Mouse (Mus musculus) brown adipose tissue, adult 24 weeks (tissue): ENCODE data around the gene Abca12. TPM values are rescaled to one million over a fixed set of nuclear protein-coding genes. Genes with fewer than 3 reads are reported as not detected.

ENCODE experiments used
- H3K27ac ChIP-seq: fragments of 200-500 bp; replicated peaks from 2 replicates; pipeline ENCODE4 v1.5.1; 2012; ENCODE audit warnings: low read depth, mild to moderate bottlenecking, low read length
- H3K4me1 ChIP-seq: fragments of 200-500 bp; 2 replicates; pipeline ENCODE4 v1.6.1; 2012; ENCODE audit warnings: low read length, mixed read lengths; ENCODE audit not compliant: control insufficient read depth, insufficient read depth, insufficient read length
- H3K4me3 ChIP-seq: fragments of 200-500 bp; 2 replicates; pipeline ENCODE4 v1.5.1; 2012; ENCODE audit warnings: low read depth, mild to moderate bottlenecking, low read length, moderate library complexity; ENCODE audit not compliant: insufficient read depth
- polyA plus RNA-seq: library from polyadenylated mRNA; stranded (reverse); fragments of >200 nt; gene quantifications from 2 replicates; pipeline ENCODE4 v1.2.4, GENCODE M21; 2012; ENCODE audit not compliant: missing spikeins, insufficient read depth, insufficient read length

Gene Abca12
- polyA plus RNA-seq, 1 experiment: not detected

DNA sequence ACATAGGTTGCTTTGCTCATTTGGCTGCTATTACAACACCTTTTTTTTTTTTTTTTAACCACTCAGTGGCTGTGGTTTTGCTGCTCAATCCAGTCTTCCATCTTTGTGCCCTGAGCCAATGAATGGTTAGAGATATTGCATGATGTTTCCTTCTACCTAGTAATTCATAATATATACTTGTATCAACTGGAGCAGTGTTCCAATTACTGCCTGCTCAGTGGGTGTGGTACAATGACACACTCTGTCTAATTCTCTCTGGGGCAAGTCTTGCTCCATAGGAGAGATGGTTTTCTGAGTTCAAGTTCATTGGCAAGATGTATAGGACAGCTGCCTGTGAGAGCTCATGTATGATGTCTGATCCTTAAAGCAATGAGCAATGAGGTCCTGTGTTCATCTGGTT is 44.4 kb downstream of the Abca12 start:
- Histone ChIP-seq H3K27ac (no peak overlapping the region), H3K4me3 (no peak overlapping the region), H3K4me1 (no peaks in the 10 kb centered on the region)

DNA sequence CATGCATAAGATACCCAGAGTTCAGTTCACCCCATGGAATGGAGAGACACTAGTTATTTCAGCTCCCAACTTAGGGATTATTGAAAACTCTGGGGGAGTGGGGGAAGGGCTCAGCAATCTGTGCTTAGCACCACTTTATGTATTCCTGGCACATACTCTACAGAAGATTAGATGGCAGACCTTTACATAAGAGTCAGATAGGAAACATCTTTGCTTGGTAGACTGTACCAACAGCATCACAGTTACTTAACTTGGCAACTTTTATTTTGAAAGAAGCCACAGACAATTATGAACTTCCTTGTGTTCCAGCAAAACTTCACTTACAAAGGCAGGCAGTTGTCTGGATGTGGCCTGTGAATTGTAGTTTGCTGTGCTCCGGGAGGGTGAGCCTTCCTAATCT is 46.9 kb downstream of the Abca12 start:
- no peaks in the 10 kb centered on the region for H3K4me1 ChIP-seq
- no peak overlapping the region for H3K4me3 ChIP-seq
- no peak overlapping the region for H3K27ac ChIP-seq

DNA sequence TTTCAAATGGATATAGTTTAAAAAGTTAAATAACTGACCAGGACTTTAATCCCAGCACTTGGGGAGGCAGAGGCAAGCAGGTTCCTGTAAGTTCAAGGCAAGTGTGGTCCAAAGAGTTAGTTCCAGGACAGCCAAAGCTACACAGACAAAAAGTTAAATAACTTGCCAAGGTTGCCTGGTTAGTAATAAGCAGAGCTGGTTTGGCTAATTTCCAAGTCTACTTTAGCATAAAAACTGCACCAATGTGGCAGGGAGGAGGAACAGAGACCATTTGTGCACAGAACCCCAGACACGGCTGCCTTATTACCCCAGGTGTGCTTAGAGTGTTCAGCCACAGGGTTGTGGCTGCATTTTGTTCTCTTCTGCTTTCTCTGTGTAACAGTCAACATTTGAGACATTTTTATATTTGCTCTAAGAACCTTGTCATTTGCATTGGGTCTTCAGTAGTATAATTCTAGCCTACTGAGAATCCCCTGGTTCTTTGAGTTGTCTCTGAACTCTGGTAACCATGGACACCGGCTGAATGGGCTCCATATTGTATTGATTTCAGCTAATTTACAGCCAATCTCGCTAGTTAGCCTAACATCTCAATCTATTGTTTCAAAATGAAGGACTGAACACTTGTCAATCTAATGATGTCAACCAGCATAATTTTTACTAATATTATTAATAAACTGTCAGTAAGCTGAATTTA is 71.7 kb downstream of the Abca12 start:
- no peak overlapping the region for H3K27ac ChIP-seq
- no peaks in the 10 kb centered on the region for H3K4me1 ChIP-seq
- H3K4me3 ChIP-seq: no peak overlapping the region

DNA sequence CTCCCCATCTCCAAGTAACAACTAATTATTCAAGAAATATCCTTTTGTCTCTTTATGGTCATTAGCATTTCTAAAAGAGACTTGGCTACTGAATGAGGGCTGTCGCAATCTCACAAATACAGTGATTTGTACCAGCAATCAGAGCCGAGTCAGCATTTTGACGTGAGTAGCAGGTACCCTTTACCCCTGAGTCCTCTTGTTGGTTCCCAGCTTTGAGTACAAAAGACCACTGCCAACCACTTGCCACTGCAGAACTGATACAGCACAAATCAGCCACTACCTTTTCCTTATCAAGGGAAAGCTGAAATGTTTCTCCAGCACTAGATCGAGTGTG is 72.5 kb downstream of the Abca12 start:
- Histone ChIP-seq H3K4me3 (no peak overlapping the region), H3K27ac (no peak overlapping the region), H3K4me1 (no peaks in the 10 kb centered on the region)

DNA sequence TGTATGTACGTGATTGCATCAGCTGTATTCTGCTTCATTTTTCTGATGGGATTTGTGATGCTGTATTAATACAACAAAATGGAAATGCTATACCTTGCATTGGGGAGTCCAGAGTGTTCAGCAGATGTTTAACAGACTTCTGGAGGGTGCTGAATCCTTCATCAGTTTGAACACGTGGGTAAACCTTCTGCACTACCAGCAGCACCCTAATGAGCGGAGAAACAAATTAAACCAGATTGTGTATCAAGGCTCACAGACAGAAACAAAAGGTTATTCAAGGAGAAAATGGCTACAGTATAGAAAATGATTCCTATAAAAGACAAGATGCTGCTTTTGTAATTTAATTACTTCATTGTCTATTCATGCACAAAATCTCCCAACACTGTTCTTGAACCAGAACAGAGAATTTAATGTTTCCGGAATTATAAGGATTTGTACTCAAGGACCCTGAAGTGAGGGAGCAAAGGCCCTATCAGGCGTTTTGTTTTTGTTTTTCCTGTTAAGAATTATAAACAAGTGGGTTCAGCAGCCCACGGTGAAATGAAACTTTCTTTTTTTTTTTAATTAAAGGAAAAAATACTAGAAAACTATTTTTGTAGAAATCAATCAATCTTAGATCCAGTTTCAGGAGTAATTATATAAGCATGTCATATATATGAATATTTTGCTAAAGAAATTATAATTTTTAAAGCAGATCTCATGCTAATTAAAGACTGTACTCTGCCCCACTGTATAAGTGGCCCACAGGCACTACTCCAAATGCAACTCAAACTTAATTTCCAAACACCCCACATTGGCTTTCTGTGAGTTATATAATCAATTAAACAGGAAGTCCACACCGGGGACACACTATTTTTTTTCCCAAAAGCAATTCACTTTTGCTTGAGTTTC is 73.1 kb downstream of the Abca12 start:
- no peak overlapping the region for H3K27ac ChIP-seq
- no peak overlapping the region for H3K4me3 ChIP-seq

DNA sequence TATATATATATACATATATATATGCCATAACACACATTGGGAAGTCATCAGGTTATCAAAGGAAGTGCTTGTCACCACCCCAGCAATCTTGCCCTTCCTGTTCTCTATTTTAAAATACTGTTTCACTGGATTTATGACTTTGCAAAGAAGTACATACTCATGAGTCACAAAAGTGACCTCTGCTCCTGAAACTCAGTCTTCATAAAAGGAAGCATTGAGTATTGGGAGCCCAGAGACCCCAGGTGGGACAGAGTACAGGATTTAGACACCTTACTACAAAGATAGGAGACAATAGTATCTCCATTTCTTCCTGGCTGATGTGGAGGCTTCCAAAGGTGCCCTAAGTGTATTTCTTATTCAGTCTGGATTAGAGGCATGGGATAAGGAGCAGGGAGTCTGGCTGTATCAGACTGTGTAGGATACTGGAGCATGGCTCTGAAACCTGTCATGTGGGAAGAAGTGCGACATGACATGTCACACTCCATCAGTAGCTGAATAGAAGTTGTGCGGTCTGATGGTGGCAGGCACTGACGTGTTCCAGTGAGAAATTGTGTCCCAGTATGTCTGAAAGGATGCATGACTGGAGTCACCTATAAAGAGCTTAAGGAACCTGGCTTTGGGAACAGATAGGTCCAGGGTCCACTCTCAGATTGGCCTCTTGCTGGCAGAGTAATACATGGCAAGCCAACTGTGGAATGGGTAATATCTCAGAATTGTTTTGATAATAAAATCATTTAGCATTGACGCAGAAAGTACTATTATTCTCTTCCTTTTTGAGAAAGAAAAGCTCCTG is 76.0 kb downstream of the Abca12 start:
- Histone ChIP-seq H3K27ac (no peak overlapping the region), H3K4me1 (no peaks in the 10 kb centered on the region), H3K4me3 (no peak overlapping the region)

More for the DNA sequence above, 73.1 kb downstream of the Abca12 start:
- no peaks in the 10 kb centered on the region for H3K4me1 ChIP-seq

DNA sequence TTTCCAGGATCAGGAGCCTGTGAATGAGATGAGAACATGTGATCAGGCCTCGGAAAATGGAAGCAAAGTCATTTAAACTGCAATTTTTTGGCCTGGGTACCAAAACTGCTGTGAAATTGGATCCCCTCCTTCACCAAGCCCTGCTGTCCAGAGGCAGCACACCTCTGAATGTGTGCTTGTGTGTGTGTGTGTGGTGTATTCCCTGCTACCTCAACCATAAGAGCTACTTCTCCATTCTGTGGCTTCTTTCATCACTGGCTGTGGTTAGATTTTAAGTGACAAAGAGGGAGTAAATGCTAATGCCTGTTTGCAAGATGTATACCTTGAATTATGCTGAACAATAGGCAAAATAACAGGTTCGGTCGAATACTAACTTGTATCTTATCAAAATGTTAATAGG is 84.4 kb downstream of the Abca12 start:
- Histone ChIP-seq H3K4me3 (no peak overlapping the region), H3K4me1 (no peaks in the 10 kb centered on the region), H3K27ac (no peak overlapping the region)

DNA sequence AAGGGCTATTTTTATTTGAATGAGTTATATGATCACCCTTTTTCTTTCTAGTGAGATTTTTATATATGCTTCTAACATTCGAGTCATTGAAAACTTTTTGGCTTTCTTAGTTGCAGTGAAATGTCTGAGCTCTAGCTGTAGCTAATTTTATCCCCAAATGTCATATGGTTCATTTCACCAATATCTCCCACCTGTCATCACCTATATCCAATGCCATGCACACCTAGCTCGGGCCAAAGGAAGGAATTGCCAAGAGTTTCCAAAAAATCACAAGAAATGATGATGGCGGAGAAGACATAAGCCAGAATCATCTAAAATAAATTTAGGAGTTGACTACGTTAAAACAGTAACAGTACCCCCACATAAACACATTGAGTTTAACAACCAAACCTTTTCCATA is 102.5 kb downstream of the Abca12 start:
- H3K4me3 ChIP-seq: no peak overlapping the region
- no peak overlapping the region for H3K27ac ChIP-seq
- H3K4me1 ChIP-seq: no peaks in the 10 kb centered on the region

DNA sequence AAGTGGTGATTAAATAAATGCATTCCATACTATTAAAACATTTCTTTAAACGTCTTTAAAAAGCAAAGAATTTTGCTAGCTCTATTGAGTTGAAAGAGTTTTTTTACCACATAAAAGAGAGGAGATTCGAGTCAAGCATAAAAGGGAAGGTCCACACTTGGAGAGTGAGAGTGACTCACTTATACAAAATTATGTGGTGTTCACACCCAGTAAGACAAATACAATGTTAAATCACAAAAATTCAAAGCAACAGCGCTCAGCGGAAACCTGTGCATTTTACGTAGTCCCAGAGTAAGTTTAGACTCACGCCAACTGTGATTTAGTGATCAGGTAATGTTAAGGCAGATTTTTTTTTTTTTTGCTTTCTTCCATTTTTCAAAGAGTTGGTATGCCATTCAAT is 104.1 kb downstream of the Abca12 start:
- Histone ChIP-seq H3K4me3 (no peak overlapping the region), H3K4me1 (no peaks in the 10 kb centered on the region), H3K27ac (no peak overlapping the region)

DNA sequence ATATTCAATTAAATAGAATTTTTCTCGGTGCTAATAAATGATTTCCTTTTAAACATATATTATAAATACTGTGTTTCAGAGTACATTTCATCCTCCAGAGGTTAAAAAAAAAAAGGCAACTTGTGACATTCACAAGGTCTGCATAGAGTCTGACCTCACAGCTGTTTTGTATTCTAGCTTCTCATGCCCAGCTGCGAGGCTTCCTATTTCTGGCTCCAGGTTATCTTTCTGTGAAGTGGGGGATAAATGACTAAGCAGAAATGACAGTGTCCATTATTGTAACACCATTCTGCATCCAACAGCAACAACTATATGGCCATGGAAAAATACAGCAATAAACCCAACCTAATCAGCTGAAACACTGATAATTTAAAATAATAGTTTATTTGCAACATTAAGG is 107.3 kb downstream of the Abca12 start:
- no peak overlapping the region for H3K27ac ChIP-seq
- H3K4me1 ChIP-seq: no peaks in the 10 kb centered on the region
- H3K4me3 ChIP-seq: no peak overlapping the region

DNA sequence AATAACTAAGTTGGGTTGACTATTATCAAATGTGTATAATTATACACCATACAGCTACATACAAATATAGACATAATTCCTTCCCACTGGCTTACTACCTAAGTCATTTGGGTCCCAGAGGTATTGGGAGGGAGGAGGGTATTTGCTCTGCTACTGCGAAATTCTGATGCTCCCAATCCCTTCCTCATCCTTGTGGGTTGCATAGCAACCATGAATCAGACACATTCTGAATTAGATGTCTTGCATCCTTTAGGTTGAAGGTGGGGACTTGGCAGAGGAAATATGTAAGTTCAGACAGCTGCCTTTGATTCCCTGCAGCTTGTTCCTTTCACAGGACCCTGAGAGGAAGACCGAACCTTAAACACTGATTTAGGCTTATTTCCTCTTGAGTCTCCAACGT is 108.5 kb downstream of the Abca12 start:
- H3K4me3 ChIP-seq: no peak overlapping the region
- no peak overlapping the region for H3K27ac ChIP-seq
- no peaks in the 10 kb centered on the region for H3K4me1 ChIP-seq

DNA sequence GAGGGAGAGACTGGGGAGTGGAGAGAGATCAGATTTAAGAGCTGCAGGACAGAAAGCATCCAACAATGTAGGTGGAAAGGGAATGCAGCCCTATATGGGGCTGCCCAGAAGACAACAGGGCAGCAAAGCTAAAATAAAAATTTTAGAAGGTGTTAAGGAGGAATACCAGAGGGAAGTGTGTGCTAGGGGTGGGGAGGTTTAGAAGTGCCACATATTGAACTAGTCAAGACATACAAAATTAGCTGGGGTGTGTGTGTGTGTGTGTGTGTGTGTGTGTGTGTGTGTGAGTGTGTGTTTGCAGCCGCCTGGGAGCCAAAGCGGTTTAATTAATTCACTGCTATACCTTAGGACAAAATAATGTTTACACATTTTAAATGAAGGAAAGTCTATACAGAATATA is 110.1 kb downstream of the Abca12 start:
- Histone ChIP-seq H3K4me3 (no peak overlapping the region), H3K4me1 (no peaks in the 10 kb centered on the region), H3K27ac (no peak overlapping the region)

DNA sequence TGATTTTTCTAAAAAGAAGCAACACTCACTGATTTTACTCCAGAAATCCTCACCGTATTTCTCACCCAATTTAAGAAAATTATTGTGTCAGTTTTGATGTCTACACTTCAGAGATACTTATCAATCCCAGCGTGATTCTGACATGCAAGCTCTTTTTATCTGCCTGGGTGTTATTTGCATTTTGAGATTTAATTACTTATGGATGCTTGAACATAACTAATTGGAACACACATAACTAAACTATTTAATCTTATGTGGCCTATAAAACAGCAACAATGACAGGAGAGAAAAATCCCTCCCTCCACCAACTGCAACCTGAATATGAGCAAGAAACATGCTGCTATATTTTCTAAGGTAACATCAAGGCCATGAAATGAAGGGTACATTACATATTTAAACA is 117.7 kb downstream of the Abca12 start:
- no peak overlapping the region for H3K4me3 ChIP-seq

DNA sequence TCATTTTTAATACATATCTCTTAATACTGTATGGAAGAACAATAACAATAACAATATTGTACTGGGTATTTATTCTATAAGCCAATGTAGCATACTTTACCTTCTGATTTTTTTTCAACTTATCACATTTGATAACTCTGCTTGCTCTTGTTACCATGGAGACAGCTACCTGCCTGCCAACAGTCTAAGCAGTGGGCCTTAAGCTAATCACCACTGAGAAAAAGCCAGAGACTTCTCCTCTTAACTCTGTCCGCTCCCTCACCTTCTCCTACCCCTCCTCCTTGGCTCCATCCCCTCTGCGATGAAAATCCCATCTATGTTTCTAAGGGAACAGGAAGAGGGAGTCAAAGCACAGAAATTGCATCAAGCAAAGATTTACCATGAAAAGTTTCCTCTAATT is 118.1 kb downstream of the Abca12 start:
- no peak overlapping the region for H3K27ac ChIP-seq
- H3K4me1 ChIP-seq: no peaks in the 10 kb centered on the region
- H3K4me3 ChIP-seq: no peak overlapping the region

More for the DNA sequence above, 117.7 kb downstream of the Abca12 start:
- Histone ChIP-seq H3K4me1 (no peaks in the 10 kb centered on the region), H3K27ac (no peak overlapping the region)

DNA sequence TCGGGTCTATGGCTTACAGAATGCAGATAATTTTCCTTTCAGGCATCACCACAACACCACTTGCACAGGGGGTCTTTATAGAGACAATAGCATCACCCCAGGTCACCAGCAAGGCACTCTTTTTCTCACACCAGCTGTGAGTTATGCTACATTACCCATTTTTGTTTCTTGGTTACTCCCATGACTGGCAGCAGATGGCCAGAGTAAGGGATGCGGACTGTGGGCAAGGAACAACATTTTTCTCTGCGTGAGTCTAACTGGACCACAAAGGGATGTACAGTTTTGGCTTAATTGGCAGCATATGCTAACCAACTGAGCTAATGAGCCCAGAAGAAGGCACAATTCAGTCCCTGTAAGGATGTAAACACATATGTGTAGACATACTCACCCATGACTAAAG is 122.8 kb downstream of the Abca12 start:
- H3K4me3 ChIP-seq: no peak overlapping the region
- H3K27ac ChIP-seq: no peak overlapping the region
- H3K4me1 ChIP-seq: no peaks in the 10 kb centered on the region
